Mouse (Mus musculus): ENCODE results near the gene Gpr153. TPM values are rescaled to one million over a fixed set of nuclear protein-coding genes. Genes with fewer than 3 reads are reported as not detected.

Gene Gpr153
- polyA plus RNA-seq, 2 experiments, result 33.0 to 56.5 TPM

- peak; percentile 54; the same call in 1 of the 2 replicates for TF ChIP-seq POLR2A (IDR thresholded peaks at IDR 0.05; ENCODE audit: borderline replicate concordance, extremely low read depth, insufficient read depth, insufficient read length)
- Histone ChIP-seq H3K9ac (ENCODE audit: low read depth, low read length, severe bottlenecking) (peak within 1 kb of the TSS; percentile 95), H3K36me3 (ENCODE audit: control insufficient read depth, insufficient read depth, low read length) (peaks cover 26% of the 10 kb centered on the region), H3K4me2 (replicated peaks; ENCODE audit: low read depth, low read length, severe bottlenecking) (peak within 1 kb of the TSS; percentile 96), H3K4me3 (replicated peaks; ENCODE audit: low read length) (peak within 1 kb of the TSS; percentile 95), H3K9me3 (ENCODE audit: control insufficient read depth, low read length) (no peaks in the 10 kb centered on the region), H3K27ac (replicated peaks; ENCODE audit: low read depth, low read length) (peak within 1 kb of the TSS; percentile 58; the same call in 1 of the 2 replicates), H3K27me3 (ENCODE audit: control insufficient read depth, insufficient read depth, low read length) (peaks cover 15% of the 10 kb centered on the region), H3K4me1 (ENCODE audit: control insufficient read depth, insufficient read depth, low read length) (peaks cover 11% of the 10 kb centered on the region)
- under 1% methylated on average over 100 of the region's 119 CpGs for WGBS
- peak; percentile 98 for DNase-seq (ENCODE audit: low spot score)
- peak; percentile 97 for ATAC-seq (ENCODE audit: low FRiP score, low read depth)
These were observed 23.1 kb downstream of the Gpr153 start, which contains the start of gene Icmt for GRCm38 (mm10) chr4:152296874-152297861. Gene Icmt, plus strand, starts transcription at chr4:152297227.

GRCm38 (mm10) chr4:152298836-152299235 lies 24.8 kb downstream of the Gpr153 start:
- Histone ChIP-seq H3K4me2 (replicated peaks; ENCODE audit: low read depth, low read length, severe bottlenecking) (no peak overlapping the region), H3K4me3 (replicated peaks; ENCODE audit: low read length) (no peak overlapping the region), H3K4me1 (ENCODE audit: control insufficient read depth, insufficient read depth, low read length) (peaks cover 11% of the 10 kb centered on the region), H3K9ac (ENCODE audit: low read depth, low read length, severe bottlenecking) (peak overlapping the region; percentile 95), H3K27ac (replicated peaks; ENCODE audit: low read depth, low read length) (no peak overlapping the region), H3K9me3 (ENCODE audit: control insufficient read depth, low read length) (no peaks in the 10 kb centered on the region), H3K27me3 (ENCODE audit: control insufficient read depth, insufficient read depth, low read length) (no peaks in the 10 kb centered on the region), H3K36me3 (ENCODE audit: control insufficient read depth, insufficient read depth, low read length) (peaks cover 40% of the 10 kb centered on the region)
- DNase-seq (ENCODE audit: low spot score) (no peak), ATAC-seq (ENCODE audit: low FRiP score, low read depth) (no peak)
- TF ChIP-seq POLR2A (IDR thresholded peaks at IDR 0.05; ENCODE audit: borderline replicate concordance, extremely low read depth, insufficient read depth, insufficient read length), result no peak
- 82% methylated on average over 14 of the region's 14 CpGs for WGBS

DNA sequence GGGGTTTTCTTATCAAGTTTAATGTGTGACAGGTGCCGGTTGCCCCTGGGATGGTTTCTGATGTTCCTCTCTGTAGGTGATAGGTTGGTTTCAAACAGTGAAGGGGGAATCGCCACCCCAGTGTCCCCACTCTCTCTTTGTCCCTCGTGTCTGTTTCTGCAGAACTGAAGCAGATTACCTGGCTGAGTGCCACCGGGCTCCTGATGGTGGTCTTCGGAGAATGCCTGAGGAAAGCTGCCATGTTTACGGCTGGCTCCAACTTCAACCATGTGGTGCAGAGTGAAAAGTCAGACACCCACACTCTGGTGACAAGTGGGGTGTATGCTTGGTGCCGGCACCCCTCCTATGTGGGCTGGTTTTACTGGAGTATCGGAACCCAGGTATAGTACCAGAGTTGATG lies 26.3 kb downstream of the Gpr153 start:
- Histone ChIP-seq H3K4me2 (replicated peaks; ENCODE audit: low read depth, low read length, severe bottlenecking) (no peak overlapping the region), H3K4me3 (replicated peaks; ENCODE audit: low read length) (no peak overlapping the region), H3K27me3 (ENCODE audit: control insufficient read depth, insufficient read depth, low read length) (no peaks in the 10 kb centered on the region), H3K36me3 (ENCODE audit: control insufficient read depth, insufficient read depth, low read length) (peaks cover 55% of the 10 kb centered on the region), H3K9ac (ENCODE audit: low read depth, low read length, severe bottlenecking) (no peak overlapping the region), H3K4me1 (ENCODE audit: control insufficient read depth, insufficient read depth, low read length) (peaks cover 11% of the 10 kb centered on the region), H3K9me3 (ENCODE audit: control insufficient read depth, low read length) (no peaks in the 10 kb centered on the region), H3K27ac (replicated peaks; ENCODE audit: low read depth, low read length) (no peak overlapping the region)
- no peak for TF ChIP-seq POLR2A (IDR thresholded peaks at IDR 0.05; ENCODE audit: borderline replicate concordance, extremely low read depth, insufficient read depth, insufficient read length)
- 88% methylated on average over 8 of the region's 8 CpGs for WGBS
- DNase-seq (ENCODE audit: low spot score) (no peak), ATAC-seq (ENCODE audit: low FRiP score, low read depth) (no peak)

DNA sequence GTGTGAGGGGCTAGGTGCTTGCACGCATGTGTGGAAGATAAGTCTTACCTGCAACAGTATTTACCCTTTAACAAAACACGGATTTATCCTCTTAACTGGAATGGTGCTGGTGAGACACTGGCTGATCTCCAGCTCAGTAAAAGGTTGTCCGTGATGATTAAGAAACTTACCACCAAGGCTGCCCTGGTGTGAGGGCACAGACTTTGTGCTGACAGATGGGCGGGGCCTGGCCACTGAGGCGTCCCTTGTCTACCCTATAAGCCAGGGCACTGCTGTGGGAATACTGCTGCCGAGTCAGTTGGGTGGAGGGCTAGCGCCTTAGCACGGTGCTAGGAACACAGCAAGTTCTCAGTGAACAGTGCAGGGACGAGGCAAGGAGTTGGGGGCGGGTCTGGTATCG lies 28.0 kb downstream of the Gpr153 start:
- TF ChIP-seq POLR2A (IDR thresholded peaks at IDR 0.05; ENCODE audit: borderline replicate concordance, extremely low read depth, insufficient read depth, insufficient read length), result no peak
- Histone ChIP-seq H3K4me2 (replicated peaks; ENCODE audit: low read depth, low read length, severe bottlenecking) (no peak overlapping the region), H3K9ac (ENCODE audit: low read depth, low read length, severe bottlenecking) (no peak overlapping the region), H3K27me3 (ENCODE audit: control insufficient read depth, insufficient read depth, low read length) (no peaks in the 10 kb centered on the region), H3K4me3 (replicated peaks; ENCODE audit: low read length) (no peak overlapping the region), H3K27ac (replicated peaks; ENCODE audit: low read depth, low read length) (no peak overlapping the region), H3K36me3 (ENCODE audit: control insufficient read depth, insufficient read depth, low read length) (peaks cover 55% of the 10 kb centered on the region), H3K9me3 (ENCODE audit: control insufficient read depth, low read length) (no peaks in the 10 kb centered on the region), H3K4me1 (ENCODE audit: control insufficient read depth, insufficient read depth, low read length) (peaks cover 9% of the 10 kb centered on the region)
- ATAC-seq (ENCODE audit: low FRiP score, low read depth) (no peak), DNase-seq (ENCODE audit: low spot score) (no peak)
- WGBS, result 87% methylated on average over 11 of the region's 11 CpGs

DNA sequence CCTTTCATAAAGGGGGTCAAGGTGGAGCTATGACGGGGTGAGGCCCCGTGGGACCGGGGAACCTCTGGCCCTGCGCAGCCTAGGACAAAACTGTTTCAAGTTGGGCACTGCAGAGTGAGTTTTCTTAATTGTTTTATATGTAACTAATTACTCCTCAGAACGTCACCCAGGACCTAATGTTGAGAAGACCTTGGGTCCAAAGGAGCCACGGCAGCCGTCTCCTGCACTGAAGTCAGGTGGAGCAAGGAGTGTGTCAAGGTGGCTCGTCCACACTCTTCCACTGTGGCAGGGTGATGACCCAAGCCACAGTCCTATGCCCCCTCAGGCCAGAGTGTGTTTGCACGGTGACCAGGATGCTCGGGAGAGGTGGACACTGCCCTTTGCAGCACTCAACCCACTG lies 29.1 kb downstream of the Gpr153 start:
- Histone ChIP-seq H3K9ac (ENCODE audit: low read depth, low read length, severe bottlenecking) (no peak overlapping the region), H3K9me3 (ENCODE audit: control insufficient read depth, low read length) (no peaks in the 10 kb centered on the region), H3K36me3 (ENCODE audit: control insufficient read depth, insufficient read depth, low read length) (peaks cover 55% of the 10 kb centered on the region), H3K27ac (replicated peaks; ENCODE audit: low read depth, low read length) (no peak overlapping the region), H3K4me3 (replicated peaks; ENCODE audit: low read length) (no peak overlapping the region), H3K4me1 (ENCODE audit: control insufficient read depth, insufficient read depth, low read length) (peaks cover 4% of the 10 kb centered on the region), H3K27me3 (ENCODE audit: control insufficient read depth, insufficient read depth, low read length) (no peaks in the 10 kb centered on the region), H3K4me2 (replicated peaks; ENCODE audit: low read depth, low read length, severe bottlenecking) (no peak overlapping the region)
- DNase-seq (ENCODE audit: low spot score), result no peak
- ATAC-seq (ENCODE audit: low FRiP score, low read depth), result no peak
- no peak for TF ChIP-seq POLR2A (IDR thresholded peaks at IDR 0.05; ENCODE audit: borderline replicate concordance, extremely low read depth, insufficient read depth, insufficient read length)
- WGBS, result 86% methylated on average over 10 of the region's 10 CpGs
